ENCODE assay signal across 12 mouse cellular contexts in the genomic region with DNA sequence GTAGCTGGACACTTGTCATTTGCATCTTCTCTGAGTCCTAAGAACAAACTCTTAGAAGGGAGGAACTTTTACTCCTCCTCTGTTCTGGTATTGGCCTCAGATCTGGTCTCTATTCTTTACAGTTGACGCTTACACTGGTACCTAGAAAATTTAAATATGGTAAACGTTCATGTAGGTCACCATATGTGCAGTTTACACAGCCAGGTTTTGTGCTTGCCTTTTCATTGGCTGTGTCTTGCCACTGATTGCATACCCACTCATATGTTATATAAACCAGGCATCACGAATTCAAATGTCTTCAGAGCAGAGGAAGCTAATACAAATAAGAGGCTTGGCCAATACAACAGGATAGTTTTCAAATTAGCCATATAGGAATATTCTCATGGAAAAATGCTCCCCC. TPM values are rescaled to one million over a fixed set of nuclear protein-coding genes. Genes with fewer than 3 reads are reported as not detected.
"Had no signal": no experiment of that assay in that cellular context is flagged by ENCODE, and none has a peak within 500 bp of the region (broad histone marks: within the 10 kb centered on the region; RNA-seq: fewer than 3 reads in every experiment).

No protein-coding gene starts in this region.

- DNase-seq: liver, postnatal 0 days; lung, adult 2 months; lung, postnatal 14 days; lung, postnatal 36 days; right cerebral cortex, postnatal 25 days; thymus, adult 18-20 months; thymus, postnatal 14 days; thymus, postnatal 36 days had no signal

- ATAC-seq: liver, postnatal 0 days; lung, postnatal 0 days; midbrain, embryonic 13.5 days; midbrain, embryonic 15.5 days had no signal

RNA-seq across cellular contexts. Expression of gene Prox2, which starts 33.5 kb away (rescaled TPM):
- total RNA-seq: monocyte, adult 5-6 weeks had no signal
